Mouse (Mus musculus) embryonic facial prominence, embryonic 15.5 days (tissue): ENCODE data around the gene Rin3. TPM values are rescaled to one million over a fixed set of nuclear protein-coding genes. Genes with fewer than 3 reads are reported as not detected.

Source experiments
- ATAC-seq: fragments of 200-750 bp; cut with Nextera tagmentation; 2 replicates; pipeline ENCODE4 v1.8.0; 2017; ENCODE audit warnings: low read depth, moderate TSS enrichment; ENCODE audit not compliant: insufficient number of reproducible peaks, low FRiP score, low TSS enrichment
- H3K27ac ChIP-seq: fragments of 300-500 bp; sonication (generic); replicated peaks from 2 replicates; pipeline ENCODE4 v1.5.1; 2015; ENCODE audit warnings: mild to moderate bottlenecking, inconsistent platforms
- H3K27me3 ChIP-seq: fragments of 300-500 bp; sonication (generic); 2 replicates; pipeline ENCODE4 v1.6.1; 2015; ENCODE audit warnings: inconsistent platforms
- H3K36me3 ChIP-seq: fragments of 300-500 bp; sonication (generic); 2 replicates; pipeline ENCODE4 v1.6.1; 2015; ENCODE audit warnings: mild to moderate bottlenecking, inconsistent platforms
- H3K4me1 ChIP-seq: fragments of 300-500 bp; sonication (generic); 2 replicates; pipeline ENCODE4 v1.6.1; 2015; ENCODE audit warnings: inconsistent platforms
- H3K4me2 ChIP-seq: fragments of 300-500 bp; sonication (generic); replicated peaks from 2 replicates; pipeline ENCODE4 v1.6.1; 2015; ENCODE audit warnings: mild to moderate bottlenecking, inconsistent platforms
- H3K4me3 ChIP-seq: fragments of 300-500 bp; sonication (generic); replicated peaks from 2 replicates; pipeline ENCODE4 v1.5.1; 2015; ENCODE audit warnings: mild to moderate bottlenecking, inconsistent platforms
- H3K9ac ChIP-seq: fragments of 300-500 bp; sonication (generic); 2 replicates; pipeline ENCODE4 v1.6.1; 2015; ENCODE audit warnings: inconsistent platforms
- H3K9me3 ChIP-seq: fragments of 300-500 bp; sonication (generic); replicated peaks from 2 replicates; pipeline ENCODE4 v1.6.1; 2016; ENCODE audit warnings: inconsistent platforms
- WGBS: fragments of 180-500 bp; shearing (Covaris S2); methylation state at CpG from one replicate; pipeline ENCODE4 v1.1.7; 2015; 5-methylcytosine and 5-hydroxymethylcytosine counted together
- polyA plus RNA-seq: library from polyadenylated mRNA; unstranded; fragments of >200 nt; fragmentation: Nextera tagmentation; extraction: Ambion mirVana; gene quantifications from 2 replicates; pipeline ENCODE4 v1.2.1, GENCODE M21; 2015

The Rin3 gene
- polyA plus RNA-seq, 1 experiment from 2014 or later = 8.5 TPM

DNA sequence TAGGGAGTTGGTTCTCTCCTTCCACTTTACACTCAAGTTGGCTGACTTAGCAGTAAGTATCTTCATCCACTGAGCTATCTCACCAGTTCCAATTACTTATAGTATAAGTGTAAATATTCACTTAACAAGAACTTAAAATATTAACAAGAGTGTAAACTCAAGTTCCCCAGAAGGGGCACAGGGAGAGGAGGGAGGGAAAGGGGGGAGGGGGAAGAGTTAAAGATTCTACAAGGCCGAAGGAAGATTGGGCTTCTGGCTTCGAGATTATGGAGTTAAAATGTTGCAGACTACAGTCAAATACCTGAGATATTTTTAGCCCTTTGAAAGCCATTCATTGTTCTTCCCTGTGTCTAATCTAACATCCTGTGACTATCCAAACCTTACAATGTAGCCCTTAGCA is 141.6 kb downstream of the Rin3 start:
- no peak overlapping the region for H3K4me3 ChIP-seq
- no peak overlapping the region for H3K9ac ChIP-seq
- peaks cover 6% of the 10 kb centered on the region; the same call in 1 of the 2 replicates for H3K36me3 ChIP-seq
- 0 out of 2 replicates have a peak, but pooled peaks cover 3% of the 10 kb centered on the region for H3K4me1 ChIP-seq
- no peak for ATAC-seq
- no peak overlapping the region for H3K27ac ChIP-seq
- no peaks in the 10 kb centered on the region for H3K27me3 ChIP-seq
- H3K9me3 ChIP-seq = no peaks in the 10 kb centered on the region
- no peak overlapping the region for H3K4me2 ChIP-seq
- WGBS = 50% methylated on average over 2 of the region's 2 CpGs

DNA sequence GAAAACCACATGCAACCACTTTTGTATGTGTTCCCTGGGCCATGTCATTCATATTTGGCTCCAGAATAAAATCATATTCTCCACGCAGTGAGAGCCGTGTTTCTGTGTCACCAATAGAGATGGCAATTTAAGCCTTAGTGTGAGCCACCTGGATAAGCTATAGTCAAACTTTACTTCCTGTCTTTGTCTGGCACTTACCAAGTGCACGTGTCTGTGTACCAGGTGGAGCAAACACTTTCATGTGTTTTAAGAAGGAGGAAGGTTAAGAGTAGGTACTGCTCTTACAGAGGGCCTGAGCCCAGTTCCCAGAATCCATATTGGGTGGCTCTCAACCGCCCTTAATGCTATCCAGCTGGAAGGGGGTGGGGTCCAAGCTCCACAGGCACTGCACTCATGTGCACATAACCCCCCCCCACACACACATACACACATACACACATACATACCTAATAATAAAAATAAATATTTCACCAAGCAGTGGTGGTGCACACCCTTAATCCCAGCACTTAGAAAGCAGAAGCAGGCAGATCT is 142.3 kb downstream of the Rin3 start:
- Histone ChIP-seq H3K27me3 (no peaks in the 10 kb centered on the region), H3K4me1 (no peaks in the 10 kb centered on the region), H3K9me3 (no peaks in the 10 kb centered on the region), H3K4me3 (no peak overlapping the region), H3K9ac (no peak overlapping the region), H3K27ac (no peak overlapping the region), H3K4me2 (no peak overlapping the region), H3K36me3 (peaks cover 6% of the 10 kb centered on the region; the same call in 1 of the 2 replicates)
- 47% methylated on average over 4 of the region's 4 CpGs for WGBS
- no peak; the same call in 1 of the 2 replicates for ATAC-seq

DNA sequence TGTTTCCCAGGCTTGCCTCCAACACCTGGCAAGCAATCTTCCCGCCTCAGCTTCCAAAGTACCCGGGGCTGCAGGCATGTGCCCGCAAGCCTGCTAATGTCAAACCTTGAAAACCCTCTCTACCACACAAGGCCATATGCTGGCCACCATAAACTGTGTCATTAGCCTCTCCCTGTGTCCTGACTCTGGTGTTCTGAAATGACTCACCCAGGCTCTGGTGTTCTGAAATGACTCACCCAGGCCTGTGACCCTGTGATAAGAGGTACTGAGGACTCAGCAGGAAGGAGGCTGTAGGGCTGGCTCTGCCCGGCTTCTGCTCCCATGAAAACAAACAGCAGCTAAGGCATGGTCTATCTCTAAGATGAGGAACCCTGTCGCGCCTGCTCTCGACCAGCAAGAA is 143.4 kb downstream of the Rin3 start:
- no peaks in the 10 kb centered on the region for H3K9me3 ChIP-seq
- H3K36me3 ChIP-seq = peaks cover 6% of the 10 kb centered on the region; the same call in 1 of the 2 replicates
- no peaks in the 10 kb centered on the region for H3K27me3 ChIP-seq
- H3K9ac ChIP-seq = no peak overlapping the region
- ATAC-seq = no peak
- 91% methylated on average over 7 of the region's 7 CpGs for WGBS
- no peak overlapping the region for H3K4me3 ChIP-seq
- no peak overlapping the region for H3K4me2 ChIP-seq
- H3K27ac ChIP-seq = no peak overlapping the region
- no peaks in the 10 kb centered on the region for H3K4me1 ChIP-seq

DNA sequence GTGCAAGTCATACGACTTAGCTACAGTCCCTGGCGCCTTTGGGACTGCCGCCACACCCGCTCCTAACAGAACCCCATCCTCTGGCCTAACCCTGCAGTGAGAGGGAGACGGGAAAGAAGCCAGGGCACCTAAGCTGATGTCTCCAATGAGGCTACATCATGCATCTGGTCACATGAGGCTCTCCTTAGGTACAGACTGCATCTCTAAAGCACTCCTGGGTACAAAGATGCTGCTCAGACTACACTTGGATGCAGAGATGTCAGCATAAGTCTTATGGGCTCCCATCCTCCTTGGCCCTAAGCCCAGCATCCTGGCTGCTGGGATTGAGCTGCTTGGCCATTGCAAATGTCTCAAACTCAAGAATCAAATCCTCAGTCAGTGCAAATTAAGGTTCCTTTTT is 146.8 kb downstream of the Rin3 start:
- Histone ChIP-seq H3K4me3 (no peak overlapping the region), H3K36me3 (no peaks in the 10 kb centered on the region), H3K4me2 (no peak overlapping the region), H3K9me3 (no peaks in the 10 kb centered on the region), H3K9ac (no peak overlapping the region), H3K4me1 (peaks cover 6% of the 10 kb centered on the region; the same call in 1 of the 2 replicates), H3K27me3 (no peaks in the 10 kb centered on the region), H3K27ac (no peak overlapping the region)
- ATAC-seq = no peak
- WGBS = 95% methylated on average over 5 of the region's 5 CpGs

DNA sequence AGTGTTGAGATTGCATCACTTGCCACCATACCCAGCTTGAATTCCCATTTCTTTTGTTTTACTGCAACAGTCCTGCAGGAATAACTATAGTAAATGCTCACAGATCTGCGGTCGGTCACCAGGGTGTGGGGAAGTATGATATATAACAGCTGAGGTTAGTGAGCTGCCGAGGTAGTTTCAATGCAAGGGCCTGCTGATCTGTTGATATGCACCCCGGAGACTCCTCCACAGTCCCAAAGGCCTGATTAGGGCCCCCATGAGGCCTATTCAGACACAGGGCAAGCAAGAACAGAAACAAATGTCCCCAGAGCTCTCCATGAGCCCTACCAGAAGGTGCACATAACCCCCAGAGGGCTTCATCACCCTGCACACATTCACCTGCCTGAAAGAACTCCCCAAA is 147.4 kb downstream of the Rin3 start:
- ATAC-seq = no peak
- H3K9me3 ChIP-seq = no peaks in the 10 kb centered on the region
- no peak overlapping the region for H3K27ac ChIP-seq
- peaks cover 6% of the 10 kb centered on the region; the same call in 1 of the 2 replicates for H3K4me1 ChIP-seq
- H3K9ac ChIP-seq = no peak overlapping the region
- no peaks in the 10 kb centered on the region for H3K27me3 ChIP-seq
- no peak overlapping the region for H3K4me3 ChIP-seq
- H3K4me2 ChIP-seq = no peak overlapping the region
- 89% methylated on average over 4 of the region's 4 CpGs for WGBS
- no peaks in the 10 kb centered on the region for H3K36me3 ChIP-seq

DNA sequence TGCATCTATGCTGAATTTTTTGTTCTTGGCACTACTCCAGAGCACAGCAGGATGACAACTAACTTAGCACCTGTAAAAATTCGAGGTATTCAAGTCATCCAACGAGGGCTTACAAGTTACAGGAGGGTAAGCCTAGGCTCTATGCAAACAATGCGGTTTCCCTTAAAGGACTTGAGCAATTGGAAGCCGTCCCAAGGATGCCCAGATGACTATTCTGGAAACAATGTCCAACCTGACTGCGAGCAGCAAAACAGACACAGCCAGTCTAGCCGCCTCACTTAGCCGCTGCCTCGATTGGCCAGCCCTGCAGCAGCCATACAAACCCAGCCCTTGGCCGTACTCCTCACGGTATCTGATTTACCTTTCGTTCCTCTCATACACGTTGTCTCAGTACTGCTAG is 149.4 kb downstream of the Rin3 start:
- Histone ChIP-seq H3K27me3 (no peaks in the 10 kb centered on the region), H3K27ac (no peak overlapping the region), H3K9me3 (no peaks in the 10 kb centered on the region), H3K4me1 (peaks cover 6% of the 10 kb centered on the region; the same call in 1 of the 2 replicates), H3K9ac (no peak overlapping the region), H3K4me2 (no peak overlapping the region), H3K4me3 (no peak overlapping the region), H3K36me3 (no peaks in the 10 kb centered on the region)
- 0 out of 2 replicates have a peak, but pooled peaks have one; percentile 29 for ATAC-seq
- 64% methylated on average over 12 of the region's 12 CpGs for WGBS

DNA sequence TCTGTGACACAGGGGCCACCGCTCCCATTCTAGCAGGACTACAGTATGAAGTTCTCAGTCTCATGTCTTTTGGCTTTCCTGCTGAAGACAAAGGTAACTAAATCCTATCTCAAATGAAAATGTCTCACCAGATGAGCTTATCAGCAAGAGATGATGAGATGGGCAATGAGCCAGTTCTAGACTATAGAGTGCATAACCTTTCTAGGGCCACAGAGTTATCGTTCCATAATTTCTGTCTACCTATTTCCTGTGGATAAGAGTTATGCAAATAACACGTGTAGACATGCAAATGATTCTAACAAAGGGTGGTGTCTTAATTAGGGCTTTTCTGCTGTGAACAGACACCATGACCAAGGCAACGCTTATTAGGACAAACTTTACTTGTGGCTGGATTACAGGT is 151.3 kb downstream of the Rin3 start:
- no peak overlapping the region for H3K27ac ChIP-seq

DNA sequence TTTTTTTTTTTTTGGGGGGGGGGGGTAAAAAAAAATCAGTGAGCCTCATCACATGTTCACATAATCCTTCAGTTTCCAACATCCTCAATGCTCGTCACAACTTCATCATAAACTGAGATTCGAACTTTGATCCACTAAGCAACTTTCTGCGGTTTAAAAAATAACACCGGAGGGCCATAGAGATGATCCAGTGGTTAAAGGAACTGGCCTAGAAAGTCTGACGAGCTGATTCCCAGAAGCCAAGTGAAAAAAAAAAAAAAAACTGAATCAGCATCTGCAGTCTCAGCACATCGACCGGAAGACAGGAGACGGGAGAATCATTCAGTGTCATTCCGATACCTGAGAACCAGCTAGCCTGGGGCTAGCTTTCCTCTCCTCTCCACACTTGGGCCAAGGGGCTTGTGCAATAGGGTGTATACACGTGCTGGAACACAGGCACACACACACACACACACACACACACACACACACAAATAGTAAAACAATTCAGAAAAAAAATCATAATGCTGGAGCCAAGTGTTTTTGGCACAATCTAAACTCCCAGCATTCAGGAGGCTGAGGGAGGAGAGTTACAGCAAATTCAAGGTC is 154.2 kb downstream of the Rin3 start:
- 47% methylated on average over 10 of the region's 10 CpGs for WGBS
- ATAC-seq = no peak
- no peak overlapping the region for H3K4me2 ChIP-seq

More for the DNA sequence above, 151.3 kb downstream of the Rin3 start:
- WGBS = 86% methylated on average over 4 of the region's 4 CpGs
- no peak overlapping the region for H3K4me2 ChIP-seq
- H3K36me3 ChIP-seq = no peaks in the 10 kb centered on the region
- peaks cover 18% of the 10 kb centered on the region; the same call in 1 of the 2 replicates for H3K4me1 ChIP-seq
- H3K4me3 ChIP-seq = no peak overlapping the region
- no peaks in the 10 kb centered on the region for H3K27me3 ChIP-seq
- H3K9me3 ChIP-seq = no peaks in the 10 kb centered on the region
- no peak for ATAC-seq
- no peak overlapping the region for H3K9ac ChIP-seq

DNA sequence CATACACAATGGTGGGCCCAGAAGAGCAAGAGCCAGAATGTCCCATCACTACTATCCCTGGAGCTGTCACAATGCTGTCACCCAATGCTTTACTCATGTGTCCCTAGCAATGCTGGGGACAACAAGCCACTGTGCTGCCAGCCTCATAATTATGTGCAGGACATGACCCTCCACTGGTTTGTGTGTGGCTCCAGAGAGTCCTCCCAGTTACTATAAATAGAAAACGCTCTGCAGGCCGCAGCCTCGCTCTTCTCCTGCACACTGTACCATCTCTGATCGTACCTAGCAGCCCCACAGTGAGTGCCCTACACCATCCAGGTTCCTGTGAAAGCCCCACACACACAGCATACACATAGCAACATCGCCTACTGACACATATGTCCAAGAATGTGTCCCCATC is 155.1 kb downstream of the Rin3 start:
- Histone ChIP-seq H3K4me1 (peaks cover 12% of the 10 kb centered on the region; the same call in 1 of the 2 replicates), H3K27me3 (no peaks in the 10 kb centered on the region), H3K9ac (no peak overlapping the region), H3K36me3 (no peaks in the 10 kb centered on the region), H3K4me3 (peak overlapping the region; percentile 62; the same call in 1 of the 2 replicates), H3K4me2 (no peak overlapping the region), H3K27ac (no peak overlapping the region), H3K9me3 (no peaks in the 10 kb centered on the region)
- ATAC-seq = no peak
- 63% methylated on average over 5 of the region's 5 CpGs for whole genome bisulfite sequencing

More for the DNA sequence above, 154.2 kb downstream of the Rin3 start:
- H3K4me3 ChIP-seq = no peak overlapping the region
- H3K27me3 ChIP-seq = no peaks in the 10 kb centered on the region
- peak overlapping the region; percentile 34; the same call in 1 of the 2 replicates for H3K27ac ChIP-seq
- peaks cover 16% of the 10 kb centered on the region; the same call in 1 of the 2 replicates for H3K4me1 ChIP-seq
- no peaks in the 10 kb centered on the region for H3K36me3 ChIP-seq
- H3K9me3 ChIP-seq = no peaks in the 10 kb centered on the region
- no peak overlapping the region for H3K9ac ChIP-seq

DNA sequence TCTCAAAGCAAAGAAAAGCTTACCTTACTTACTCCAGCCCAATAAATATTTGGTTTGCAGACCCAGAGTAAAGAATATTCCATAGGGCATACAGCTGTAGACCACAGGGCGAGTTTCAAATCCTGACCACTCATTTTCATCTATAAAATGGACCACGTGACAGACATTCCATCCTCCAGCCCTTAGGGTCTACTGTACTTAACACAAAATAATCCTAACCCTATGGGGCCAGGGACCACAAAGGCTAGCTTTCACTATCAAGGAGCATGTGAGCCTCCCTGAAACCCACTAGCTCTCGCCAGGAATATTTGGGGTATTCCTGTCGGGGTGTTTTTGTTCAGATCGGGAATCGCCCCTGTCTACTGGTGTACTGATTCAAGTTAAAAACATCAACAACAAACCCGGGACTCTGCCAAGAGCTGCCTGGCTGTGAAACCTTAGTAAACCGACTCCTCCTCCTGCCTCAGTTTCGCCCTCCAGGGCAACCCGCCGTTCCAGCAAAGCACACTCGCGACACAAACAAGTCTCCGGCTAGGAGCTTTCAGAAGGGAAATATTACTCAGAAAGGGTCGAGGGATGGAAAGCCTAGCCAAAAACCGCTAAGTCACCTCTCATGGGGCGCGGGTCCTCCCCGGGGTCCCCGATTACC is 156.3 kb downstream of the Rin3 start:
- peak overlapping the region; percentile 62 for H3K4me2 ChIP-seq
- peak overlapping the region; percentile 62 for H3K4me3 ChIP-seq
- peak; percentile 22; the same call in 1 of the 2 replicates for ATAC-seq
- H3K27ac ChIP-seq = peak overlapping the region; percentile 79
- WGBS = 1% methylated on average over 20 of the region's 20 CpGs
- peaks cover 12% of the 10 kb centered on the region; the same call in 1 of the 2 replicates for H3K4me1 ChIP-seq
- H3K27me3 ChIP-seq = no peaks in the 10 kb centered on the region
- peak overlapping the region; percentile 43 for H3K9ac ChIP-seq
- H3K9me3 ChIP-seq = no peaks in the 10 kb centered on the region
- no peaks in the 10 kb centered on the region for H3K36me3 ChIP-seq

DNA sequence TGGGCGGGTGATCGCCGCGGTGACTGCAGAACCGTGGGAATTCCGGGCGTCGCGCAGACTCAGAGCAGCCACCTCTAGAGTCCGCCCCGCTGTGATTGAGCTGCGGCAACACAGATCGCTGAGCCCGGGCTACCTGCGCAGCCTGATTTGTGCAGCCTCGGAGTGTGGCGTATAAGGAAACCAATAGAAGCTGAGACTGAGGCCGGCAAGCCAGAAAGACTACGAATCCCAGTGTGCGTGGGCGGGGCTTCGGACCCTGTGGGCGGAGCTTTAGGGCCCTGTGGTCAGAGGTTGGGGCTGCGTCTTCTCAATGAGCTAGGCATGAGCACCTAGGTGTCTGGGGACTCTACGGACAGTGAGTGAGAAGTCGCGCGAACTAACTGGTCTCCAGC is 156.8 kb downstream of the Rin3 start, which contains the start of gene Lgmn:
TSS of gene Lgmn (minus strand) at position 182 of the 392 bp plus-strand sequence.
- peak; percentile 99 for ATAC-seq
- Histone ChIP-seq H3K4me1 (peaks cover 12% of the 10 kb centered on the region; the same call in 1 of the 2 replicates), H3K36me3 (no peaks in the 10 kb centered on the region), H3K9ac (peak within 1 kb of the TSS; percentile 43), H3K4me2 (peak within 1 kb of the TSS; percentile 62), H3K4me3 (peak within 1 kb of the TSS; percentile 62), H3K27ac (peak within 1 kb of the TSS; percentile 79), H3K9me3 (no peaks in the 10 kb centered on the region), H3K27me3 (no peaks in the 10 kb centered on the region)
- under 1% methylated on average over 28 of the region's 28 CpGs for WGBS
